Mouse (Mus musculus) midbrain, embryonic 12.5 days (tissue): ENCODE measurements around the gene Tmcc2. TPM values are rescaled to one million over a fixed set of nuclear protein-coding genes. Genes with fewer than 3 reads are reported as not detected.

Source experiments
- ATAC-seq: fragments of 200-750 bp; cut with Nextera tagmentation; 2 replicates; pipeline ENCODE4 v1.8.0; 2017; ENCODE audit warnings: low read depth, moderate TSS enrichment, moderate library complexity; ENCODE audit not compliant: low FRiP score
- H3K27ac ChIP-seq: fragments of 300-500 bp; sonication (generic); replicated peaks from 2 replicates; pipeline ENCODE4 v1.5.1; 2016; ENCODE audit warnings: mild to moderate bottlenecking
- H3K27me3 ChIP-seq: fragments of 300-500 bp; sonication (generic); 2 replicates; pipeline ENCODE4 v1.6.1; 2016; ENCODE audit warnings: mild to moderate bottlenecking
- H3K36me3 ChIP-seq: fragments of 300-500 bp; sonication (generic); 2 replicates; pipeline ENCODE4 v1.6.1; 2016
- H3K4me1 ChIP-seq: fragments of 300-500 bp; sonication (generic); 2 replicates; pipeline ENCODE4 v1.6.1; 2016
- H3K4me2 ChIP-seq: fragments of 300-500 bp; sonication (generic); replicated peaks from 2 replicates; pipeline ENCODE4 v1.6.1; 2016; ENCODE audit warnings: mild to moderate bottlenecking, moderate library complexity
- H3K4me3 ChIP-seq: fragments of 300-500 bp; sonication (generic); 2 replicates; pipeline ENCODE4 v1.5.1; 2016; ENCODE audit warnings: mild to moderate bottlenecking
- H3K9ac ChIP-seq: fragments of 300-500 bp; sonication (generic); replicated peaks from 2 replicates; pipeline ENCODE4 v1.6.1; 2016; ENCODE audit warnings: mild to moderate bottlenecking, moderate library complexity
- H3K9me3 ChIP-seq: fragments of 300-500 bp; sonication (generic); 2 replicates; pipeline ENCODE4 v1.6.1; 2016; ENCODE audit warnings: mild to moderate bottlenecking
- WGBS: fragments of 180-500 bp; shearing (Covaris S2); methylation state at CpG from one replicate; pipeline ENCODE4 v1.1.7; 2016; 5-methylcytosine and 5-hydroxymethylcytosine counted together
- polyA plus RNA-seq: library from polyadenylated mRNA; unstranded; fragments of >200 nt; fragmentation: Nextera tagmentation; extraction: Ambion mirVana; gene quantifications from 2 replicates; pipeline ENCODE4 v1.2.1, GENCODE M21; 2016

The Tmcc2 gene
- polyA plus RNA-seq, 1 experiment from 2014 or later = 35.4 TPM

DNA sequence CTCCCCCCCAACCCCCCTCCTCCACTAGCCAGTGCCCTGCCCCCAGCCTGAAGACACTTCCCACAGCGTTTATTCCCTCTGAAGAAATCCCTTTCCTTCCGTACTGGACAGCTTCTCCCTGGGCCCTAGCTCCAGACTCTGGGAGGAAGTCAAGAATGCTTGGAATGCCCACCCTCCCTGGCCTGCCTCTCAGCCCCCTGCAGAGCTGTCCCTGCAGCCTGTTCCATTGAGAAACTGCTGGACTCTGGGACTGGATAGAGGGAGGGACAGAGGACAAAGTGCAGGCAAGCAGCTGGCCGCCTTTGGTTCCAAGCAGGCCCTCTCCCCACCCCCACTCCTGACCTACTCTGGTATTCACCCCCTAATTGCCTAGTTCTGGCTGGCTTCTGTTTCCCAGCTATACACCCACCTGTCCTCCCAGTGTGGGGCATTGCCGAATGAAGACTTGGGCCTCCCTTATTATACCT lies 57.4 kb downstream of the Tmcc2 start:
- H3K9ac ChIP-seq = peak overlapping the region; percentile 11; the same call in 1 of the 2 replicates
- H3K4me2 ChIP-seq = peak overlapping the region; percentile 6; the same call in 1 of the 2 replicates
- peak; percentile 83 for ATAC-seq
- no peak overlapping the region for H3K4me3 ChIP-seq
- peak overlapping the region; percentile 94 for H3K27ac ChIP-seq
- H3K36me3 ChIP-seq = peaks cover 35% of the 10 kb centered on the region
- no peaks in the 10 kb centered on the region for H3K27me3 ChIP-seq
- WGBS = 0% methylated on average over 4 of the region's 4 CpGs
- H3K9me3 ChIP-seq = no peaks in the 10 kb centered on the region
- H3K4me1 ChIP-seq = peaks cover 87% of the 10 kb centered on the region

DNA sequence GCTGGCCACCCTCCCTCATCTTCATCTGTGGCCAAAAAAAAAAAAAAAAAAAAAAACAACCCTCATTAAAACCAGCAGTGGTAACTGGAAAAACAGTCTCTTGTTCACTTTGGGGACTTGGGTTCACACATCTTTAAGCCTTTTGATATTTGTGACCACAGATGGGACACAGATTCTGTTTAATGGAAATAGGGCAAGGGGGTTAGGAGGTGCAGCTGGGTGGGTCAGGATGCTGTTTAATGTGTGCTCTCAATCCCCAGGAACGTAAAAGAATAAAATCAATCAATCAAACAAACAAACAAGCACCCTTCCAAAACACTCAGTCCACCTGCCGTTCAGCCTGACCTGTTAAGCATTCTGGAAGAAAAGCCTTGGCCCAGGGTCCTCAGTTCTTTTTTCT lies 57.9 kb downstream of the Tmcc2 start:
- peaks cover 40% of the 10 kb centered on the region for H3K36me3 ChIP-seq
- 2% methylated on average over 2 of the region's 2 CpGs for WGBS
- ATAC-seq = no peak

DNA sequence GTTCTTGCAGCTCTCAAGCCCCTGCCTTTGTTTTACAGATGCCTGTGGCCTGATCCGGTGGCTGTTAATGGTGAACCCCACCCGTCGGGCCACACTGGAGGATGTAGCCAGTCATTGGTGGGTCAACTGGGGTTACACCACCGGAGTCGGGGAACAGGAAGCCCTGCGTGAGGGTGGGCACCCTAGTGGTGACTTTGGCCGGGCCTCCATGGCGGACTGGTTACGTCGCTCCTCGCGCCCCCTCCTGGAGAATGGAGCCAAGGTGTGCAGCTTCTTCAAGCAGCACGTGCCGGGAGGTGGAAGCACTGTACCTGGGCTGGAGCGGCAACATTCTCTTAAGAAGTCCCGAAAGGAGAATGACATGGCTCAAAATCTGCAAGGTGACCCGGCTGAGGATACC lies 59.8 kb downstream of the Tmcc2 start:
- Histone ChIP-seq H3K4me3 (no peak overlapping the region), H3K27ac (peak overlapping the region; percentile 94), H3K27me3 (no peaks in the 10 kb centered on the region), H3K9me3 (no peaks in the 10 kb centered on the region), H3K36me3 (peaks cover 59% of the 10 kb centered on the region), H3K4me2 (no peak overlapping the region), H3K4me1 (peaks cover 94% of the 10 kb centered on the region), H3K9ac (no peak overlapping the region)
- 85% methylated on average over 17 of the region's 17 CpGs for WGBS
- ATAC-seq = no peak

More for the DNA sequence above, 57.9 kb downstream of the Tmcc2 start:
- no peaks in the 10 kb centered on the region for H3K27me3 ChIP-seq
- no peaks in the 10 kb centered on the region for H3K9me3 ChIP-seq
- peak overlapping the region; percentile 11 for H3K9ac ChIP-seq
- H3K4me1 ChIP-seq = peaks cover 89% of the 10 kb centered on the region
- H3K4me3 ChIP-seq = no peak overlapping the region
- peak overlapping the region; percentile 6; the same call in 1 of the 2 replicates for H3K4me2 ChIP-seq
- H3K27ac ChIP-seq = peak overlapping the region; percentile 94

DNA sequence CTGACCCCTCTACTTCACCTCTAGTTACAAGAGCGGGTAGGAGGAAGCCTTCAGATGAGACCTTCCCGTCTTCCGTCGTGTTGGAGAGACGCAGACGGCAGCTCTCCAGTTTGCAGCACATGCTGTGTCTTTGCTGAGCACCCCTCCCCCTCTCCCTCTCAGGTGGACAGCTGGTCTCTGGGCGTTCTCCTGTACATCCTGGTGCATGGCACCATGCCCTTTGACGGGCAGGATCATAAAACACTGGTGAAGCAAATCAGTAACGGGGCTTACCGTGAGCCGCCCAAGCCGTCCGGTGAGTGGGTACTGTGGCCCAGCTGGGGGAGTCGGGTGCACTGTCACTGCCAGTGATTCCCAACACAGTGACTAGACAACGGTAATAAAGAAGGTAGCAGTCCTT lies 60.7 kb downstream of the Tmcc2 start:
- 56% methylated on average over 15 of the region's 15 CpGs for WGBS
- Histone ChIP-seq H3K36me3 (peaks cover 68% of the 10 kb centered on the region), H3K4me2 (no peak overlapping the region), H3K27ac (peak overlapping the region; percentile 94), H3K27me3 (no peaks in the 10 kb centered on the region), H3K9me3 (no peaks in the 10 kb centered on the region), H3K4me3 (no peak overlapping the region), H3K4me1 (peaks cover 94% of the 10 kb centered on the region), H3K9ac (0 out of 2 replicates have a peak overlapping the region, but pooled peaks have one; percentile 4)
- ATAC-seq = no peak

DNA sequence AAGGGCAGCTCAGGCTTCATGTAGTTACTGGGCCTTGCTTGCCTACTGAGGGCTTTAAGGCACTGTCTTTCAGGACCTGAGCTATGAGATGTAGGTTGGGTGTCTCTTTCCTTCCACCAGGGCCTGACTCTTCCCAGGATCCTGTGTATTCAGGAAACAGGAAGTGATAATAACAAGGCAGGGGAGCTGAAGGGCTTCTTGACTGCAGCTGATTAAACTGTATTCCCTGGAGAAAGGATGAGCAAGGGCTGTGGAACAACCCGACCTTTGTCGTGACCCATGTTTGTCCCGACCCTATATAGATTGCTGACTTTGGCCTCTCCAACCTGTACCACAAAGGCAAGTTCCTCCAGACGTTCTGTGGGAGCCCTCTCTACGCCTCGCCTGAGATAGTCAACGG lies 61.4 kb downstream of the Tmcc2 start:
- H3K27ac ChIP-seq = peak overlapping the region; percentile 94
- H3K9me3 ChIP-seq = no peaks in the 10 kb centered on the region
- ATAC-seq = no peak
- H3K4me1 ChIP-seq = peaks cover 93% of the 10 kb centered on the region
- 78% methylated on average over 7 of the region's 7 CpGs for whole genome bisulfite sequencing
- no peak overlapping the region for H3K4me2 ChIP-seq
- H3K9ac ChIP-seq = no peak overlapping the region; the same call in 1 of the 2 replicates
- H3K27me3 ChIP-seq = no peaks in the 10 kb centered on the region
- H3K4me3 ChIP-seq = no peak overlapping the region
- H3K36me3 ChIP-seq = peaks cover 75% of the 10 kb centered on the region

DNA sequence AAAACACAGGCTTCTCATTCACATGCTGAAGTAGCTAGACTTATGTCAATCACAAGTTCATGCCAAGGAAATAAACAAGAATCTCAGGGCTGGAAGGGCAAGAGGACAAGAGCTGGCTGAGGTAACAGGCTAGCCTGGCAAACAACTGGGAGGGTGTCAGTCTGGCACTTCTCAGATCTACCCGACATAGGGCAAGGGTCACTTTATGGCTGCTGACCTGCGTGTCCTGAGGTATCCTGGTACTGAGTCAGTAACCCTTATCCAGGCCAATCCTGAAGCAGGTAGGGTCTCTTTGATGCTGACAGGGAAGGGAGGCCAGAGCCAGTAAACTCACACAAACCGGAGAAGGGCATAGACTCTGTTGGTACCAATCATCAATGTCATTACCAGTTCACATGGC lies 62.5 kb downstream of the Tmcc2 start:
- H3K36me3 ChIP-seq = peaks cover 80% of the 10 kb centered on the region
- no peak overlapping the region for H3K4me3 ChIP-seq
- H3K27ac ChIP-seq = peak overlapping the region; percentile 78
- no peak for ATAC-seq
- 77% methylated on average over 3 of the region's 3 CpGs for WGBS
- H3K4me1 ChIP-seq = peaks cover 93% of the 10 kb centered on the region
- no peaks in the 10 kb centered on the region for H3K9me3 ChIP-seq
- no peaks in the 10 kb centered on the region for H3K27me3 ChIP-seq
- no peak overlapping the region for H3K4me2 ChIP-seq
- H3K9ac ChIP-seq = 0 out of 2 replicates have a peak overlapping the region, but pooled peaks have one; percentile 1

DNA sequence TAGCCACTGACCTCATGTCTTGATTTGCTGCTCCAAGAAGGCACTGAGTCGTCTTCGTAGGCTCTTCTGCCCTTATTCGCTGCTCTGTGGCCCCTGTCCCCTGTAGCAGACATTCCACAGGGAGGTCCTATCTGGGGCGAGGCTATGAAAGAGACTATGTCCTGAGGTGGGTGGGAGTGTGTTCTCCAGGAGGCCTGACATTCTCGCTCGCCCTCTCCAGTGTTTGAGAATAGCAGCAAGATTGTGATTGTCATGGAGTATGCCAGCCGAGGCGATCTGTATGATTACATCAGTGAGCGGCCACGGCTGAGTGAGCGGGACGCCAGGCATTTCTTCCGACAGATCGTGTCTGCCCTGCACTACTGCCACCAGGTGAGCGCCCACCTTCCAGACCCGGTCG lies 63.6 kb downstream of the Tmcc2 start:
- 87% methylated on average over 17 of the region's 17 CpGs for WGBS
- Histone ChIP-seq H3K9me3 (no peaks in the 10 kb centered on the region), H3K9ac (0 out of 2 replicates have a peak overlapping the region, but pooled peaks have one; percentile 3), H3K4me3 (no peak overlapping the region), H3K4me2 (no peak overlapping the region), H3K27me3 (no peaks in the 10 kb centered on the region), H3K4me1 (peaks cover 93% of the 10 kb centered on the region), H3K27ac (peak overlapping the region; percentile 78), H3K36me3 (peaks cover 79% of the 10 kb centered on the region)
- no peak for ATAC-seq

DNA sequence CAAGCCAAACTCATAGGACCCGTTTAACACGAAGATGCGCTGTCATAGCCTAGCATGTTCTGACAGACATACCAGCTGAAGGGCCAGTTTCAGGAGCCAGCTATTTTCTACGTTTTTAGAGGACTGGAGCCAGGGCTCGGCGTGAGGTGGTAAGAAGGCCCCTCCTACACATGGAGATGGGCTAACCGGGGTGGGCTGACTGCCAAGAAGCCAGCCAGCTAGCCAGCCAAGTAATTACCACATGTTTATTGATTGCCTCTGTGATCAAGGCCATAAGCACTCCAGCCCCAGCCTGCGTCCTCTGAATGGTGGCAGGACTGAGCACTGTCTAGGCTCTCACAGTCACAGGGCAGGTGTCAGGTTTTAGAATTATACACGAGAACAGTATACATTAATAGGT lies 64.3 kb downstream of the Tmcc2 start:
- Histone ChIP-seq H3K36me3 (peaks cover 72% of the 10 kb centered on the region), H3K27me3 (no peaks in the 10 kb centered on the region), H3K9ac (0 out of 2 replicates have a peak overlapping the region, but pooled peaks have one; percentile 3), H3K4me1 (peaks cover 93% of the 10 kb centered on the region), H3K4me2 (no peak overlapping the region), H3K27ac (peak overlapping the region; percentile 78), H3K4me3 (no peak overlapping the region), H3K9me3 (no peaks in the 10 kb centered on the region)
- WGBS = 61% methylated on average over 9 of the region's 9 CpGs
- ATAC-seq = no peak

DNA sequence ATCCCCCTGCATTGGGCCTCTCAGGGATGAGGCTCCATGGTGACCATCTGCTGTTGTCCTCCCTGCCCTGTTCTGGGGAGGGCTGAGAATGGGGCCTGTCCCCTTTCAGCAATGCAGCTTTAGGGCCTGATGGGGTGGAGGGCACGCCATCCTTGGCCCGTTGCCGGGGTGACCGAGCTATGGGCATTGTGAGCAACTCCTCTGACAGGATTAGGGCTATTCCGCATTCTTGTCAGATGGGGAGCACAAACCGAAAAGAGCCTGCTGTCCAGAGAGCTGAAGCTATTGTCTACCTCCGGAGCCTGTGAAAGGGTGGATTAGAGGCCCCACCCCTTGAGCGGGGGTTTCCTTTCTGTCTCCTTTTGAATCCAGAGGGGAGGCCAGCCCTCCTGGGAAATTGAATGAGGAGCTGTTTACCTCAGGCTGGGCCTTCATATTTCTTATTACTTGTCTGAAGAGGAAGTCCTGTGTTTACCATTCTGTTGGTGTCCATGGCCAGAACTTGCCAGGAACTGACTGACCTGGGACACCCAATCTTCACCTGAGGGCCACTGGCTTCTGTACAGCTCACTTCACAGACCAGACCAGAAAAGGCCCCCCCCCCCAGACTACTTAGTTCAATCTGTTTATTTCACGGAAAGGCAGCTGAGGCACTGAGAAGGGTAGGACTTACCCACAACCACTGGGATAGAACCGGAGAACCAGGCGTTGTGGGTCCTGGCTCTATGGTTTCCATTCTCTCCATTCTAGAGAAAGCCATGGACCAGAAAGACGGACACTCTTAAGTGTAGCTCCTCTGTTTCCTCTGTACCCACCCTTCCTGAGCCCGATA lies 68.2 kb downstream of the Tmcc2 start:
- Histone ChIP-seq H3K9ac (peak overlapping the region; percentile 34; the same call in 1 of the 2 replicates), H3K27me3 (no peaks in the 10 kb centered on the region), H3K4me1 (peaks cover 96% of the 10 kb centered on the region), H3K4me2 (peak overlapping the region; percentile 63), H3K27ac (peak overlapping the region; percentile 98), H3K9me3 (no peaks in the 10 kb centered on the region), H3K36me3 (peaks cover 44% of the 10 kb centered on the region), H3K4me3 (peak overlapping the region; percentile 21)
- WGBS = 4% methylated on average over 13 of the region's 13 CpGs
- peak; percentile 95 for ATAC-seq

DNA sequence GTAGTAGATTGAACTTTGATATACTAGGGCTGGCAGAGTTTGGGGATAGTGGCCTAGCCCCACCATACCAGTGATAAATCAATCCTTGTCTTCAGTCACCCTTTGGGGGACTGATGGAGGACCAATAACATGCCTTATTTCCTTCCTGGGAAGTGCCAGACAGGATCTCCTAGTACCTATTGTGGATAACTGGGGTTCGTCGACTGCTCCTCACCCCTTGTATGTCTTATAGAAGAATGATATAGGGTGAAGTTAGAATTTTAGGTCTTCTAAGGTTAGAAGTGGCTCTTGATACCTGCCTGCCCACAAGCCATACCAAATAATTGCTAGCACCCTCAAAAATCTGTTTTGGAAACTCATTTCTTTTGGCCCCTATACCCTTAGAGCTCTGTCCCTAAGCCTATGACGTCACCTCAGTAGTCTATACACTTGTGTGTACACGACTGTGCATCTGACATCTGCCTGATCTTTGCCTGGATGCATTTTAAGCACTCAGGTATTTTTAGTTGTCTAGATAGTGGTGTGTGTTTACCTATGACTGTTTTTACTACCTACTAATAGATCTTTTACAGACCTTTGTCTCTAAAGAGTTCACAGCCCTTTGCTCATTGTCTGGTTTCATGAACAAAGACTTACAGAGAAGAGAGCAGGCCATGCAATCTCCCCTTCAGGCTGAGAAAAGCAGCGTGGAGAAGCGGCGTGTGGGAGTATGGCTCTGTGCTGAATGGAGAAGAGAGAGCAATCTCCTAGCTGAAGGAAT lies 69.1 kb downstream of the Tmcc2 start:
- H3K4me1 ChIP-seq = peaks cover 92% of the 10 kb centered on the region
- peak overlapping the region; percentile 63 for H3K4me2 ChIP-seq
- peak overlapping the region; percentile 98 for H3K27ac ChIP-seq
- 0 out of 2 replicates have a peak overlapping the region, but pooled peaks have one; percentile 6 for H3K4me3 ChIP-seq
- 21% methylated on average over 7 of the region's 7 CpGs for WGBS
- peaks cover 35% of the 10 kb centered on the region for H3K36me3 ChIP-seq
- ATAC-seq = peak; percentile 11; the same call in 1 of the 2 replicates
- no peaks in the 10 kb centered on the region for H3K27me3 ChIP-seq
- no peaks in the 10 kb centered on the region for H3K9me3 ChIP-seq
- H3K9ac ChIP-seq = peak overlapping the region; percentile 34

DNA sequence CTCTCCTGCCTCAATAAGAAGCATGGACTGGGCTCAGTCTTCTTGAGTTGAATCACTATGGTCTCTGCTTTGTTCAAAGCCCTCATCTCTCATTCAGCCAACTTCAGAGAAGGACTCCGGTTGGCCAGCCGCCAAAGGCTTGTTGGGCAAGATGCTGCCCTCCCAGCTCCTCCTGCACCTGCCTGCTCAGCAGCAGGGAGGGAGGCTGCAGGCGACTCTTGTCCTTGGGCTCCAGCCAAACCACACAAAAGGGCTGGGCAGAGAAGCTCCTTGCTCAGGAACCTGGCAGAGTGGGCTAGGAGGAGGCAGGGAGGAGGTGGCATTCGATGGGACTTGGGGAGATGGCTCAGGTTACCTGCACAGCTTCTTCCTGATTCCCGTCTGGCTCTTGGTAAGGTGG lies 71.8 kb downstream of the Tmcc2 start:
- Histone ChIP-seq H3K9me3 (no peaks in the 10 kb centered on the region), H3K9ac (peak overlapping the region; percentile 95), H3K27me3 (peaks cover 4% of the 10 kb centered on the region; the same call in 1 of the 2 replicates), H3K4me3 (peak overlapping the region; percentile 89), H3K4me2 (peak overlapping the region; percentile 63), H3K27ac (peak overlapping the region; percentile 98), H3K4me1 (peaks cover 73% of the 10 kb centered on the region), H3K36me3 (0 out of 2 replicates have a peak, but pooled peaks cover 8% of the 10 kb centered on the region)
- no peak for ATAC-seq
- WGBS = 20% methylated on average over 5 of the region's 5 CpGs
